Mouse (Mus musculus) lung, embryonic 16.5 days (tissue): ENCODE results near the gene Cyth2. TPM values are rescaled to one million over a fixed set of nuclear protein-coding genes. Genes with fewer than 3 reads are reported as not detected.
A peak's percentile ranks its signal among the peaks of the same experiment; 100 is the strongest.

Source experiments
- ATAC-seq: fragments of 200-750 bp; cut with Nextera tagmentation; 2 replicates; pipeline ENCODE4 v1.8.0; 2017; ENCODE audit warnings: low read depth, mild to moderate bottlenecking, moderate library complexity
- H3K27ac ChIP-seq: fragments of 300-500 bp; sonication (generic); 2 replicates; pipeline ENCODE4 v1.5.1; 2014; ENCODE audit warnings: mild to moderate bottlenecking, control low read depth, low read length
- H3K27me3 ChIP-seq: fragments of 300-500 bp; sonication (generic); 2 replicates; pipeline ENCODE4 v1.6.1; 2014; ENCODE audit warnings: low read depth, low read length, mixed read lengths; ENCODE audit not compliant: control insufficient read depth, insufficient read depth
- H3K36me3 ChIP-seq: fragments of 300-500 bp; sonication (generic); 2 replicates; pipeline ENCODE4 v1.6.1; 2014; ENCODE audit warnings: low read length; ENCODE audit not compliant: control insufficient read depth, insufficient read depth
- H3K4me1 ChIP-seq: fragments of 300-500 bp; sonication (generic); replicated peaks from 2 replicates; pipeline ENCODE4 v1.6.1; 2014; ENCODE audit warnings: low read length, mixed read lengths; ENCODE audit not compliant: control insufficient read depth, insufficient read depth
- H3K4me2 ChIP-seq: fragments of 300-500 bp; sonication (generic); 2 replicates; pipeline ENCODE4 v1.6.1; 2014; ENCODE audit warnings: low read depth, low read length, control low read depth
- H3K4me3 ChIP-seq: fragments of 300-500 bp; sonication (generic); 2 replicates; pipeline ENCODE4 v1.5.1; 2014; ENCODE audit warnings: mild to moderate bottlenecking, low read length, control low read depth
- H3K9ac ChIP-seq: fragments of 300-500 bp; sonication (generic); 2 replicates; pipeline ENCODE4 v1.6.1; 2014; ENCODE audit warnings: low read length, control low read depth
- H3K9me3 ChIP-seq: fragments of 300-500 bp; sonication (generic); 2 replicates; pipeline ENCODE4 v1.6.1; 2016; ENCODE audit warnings: low read length; ENCODE audit not compliant: control insufficient read depth
- WGBS: fragments of 180-500 bp; shearing (Covaris S2); extraction: QIAGEN DNeasy Blood & Tissue Kit; methylation state at CpG from one replicate; pipeline ENCODE4 v1.1.7; 2014; 5-methylcytosine and 5-hydroxymethylcytosine counted together
- polyA plus RNA-seq: library from polyadenylated mRNA; unstranded; fragments of >200 nt; fragmentation: Nextera tagmentation; extraction: Ambion mirVana; gene quantifications from 2 replicates; pipeline ENCODE4 v1.2.1, GENCODE M21; 2015

The Cyth2 gene
- polyA plus RNA-seq, 1 experiment from 2014 or later = 112 TPM

- H3K27ac ChIP-seq = peak overlapping the region; percentile 65
- H3K4me3 ChIP-seq = peak overlapping the region; percentile 42
- H3K9me3 ChIP-seq = no peaks in the 10 kb centered on the region
- H3K9ac ChIP-seq = peak overlapping the region; percentile 52
- WGBS = 8% methylated on average over 22 of the region's 25 CpGs
- H3K27me3 ChIP-seq = peaks cover 25% of the 10 kb centered on the region
- H3K36me3 ChIP-seq = no peaks in the 10 kb centered on the region
- peak; percentile 84 for ATAC-seq
- peaks cover 22% of the 10 kb centered on the region for H3K4me1 ChIP-seq
- H3K4me2 ChIP-seq = peak overlapping the region; percentile 62
These were observed 13.7 kb downstream of the Cyth2 start for GRCm38 (mm10) chr7:45800546-45801204.

- no peaks in the 10 kb centered on the region for H3K36me3 ChIP-seq
- H3K9me3 ChIP-seq = no peaks in the 10 kb centered on the region
- H3K4me1 ChIP-seq = peaks cover 22% of the 10 kb centered on the region
- H3K27me3 ChIP-seq = peaks cover 25% of the 10 kb centered on the region
- WGBS = 33% methylated on average over 7 of the region's 7 CpGs
- H3K4me3 ChIP-seq = peak overlapping the region; percentile 42
- peak; percentile 24; the same call in 1 of the 2 replicates for ATAC-seq
- H3K9ac ChIP-seq = peak overlapping the region; percentile 52; the same call in 1 of the 2 replicates
- peak overlapping the region; percentile 62 for H3K4me2 ChIP-seq
- peak overlapping the region; percentile 36 for H3K27ac ChIP-seq
These were observed 14.4 kb downstream of the Cyth2 start for GRCm38 (mm10) chr7:45800001-45800400.

GRCm38 (mm10) chr7:45798931-45799330, 15.4 kb downstream of the Cyth2 start:
- Histone ChIP-seq H3K4me1 (peaks cover 22% of the 10 kb centered on the region), H3K36me3 (no peaks in the 10 kb centered on the region), H3K27me3 (peaks cover 25% of the 10 kb centered on the region), H3K4me2 (peak overlapping the region; percentile 64), H3K4me3 (peak overlapping the region; percentile 51), H3K27ac (no peak overlapping the region; the same call in 1 of the 2 replicates), H3K9ac (no peak overlapping the region), H3K9me3 (no peaks in the 10 kb centered on the region)
- no peak for ATAC-seq
- WGBS = 45% methylated on average over 7 of the region's 7 CpGs

- ATAC-seq = peak; percentile 10; the same call in 1 of the 2 replicates
- Histone ChIP-seq H3K4me3 (peak overlapping the region; percentile 51), H3K9me3 (no peaks in the 10 kb centered on the region), H3K4me2 (peak overlapping the region; percentile 64), H3K27ac (no peak overlapping the region), H3K27me3 (peaks cover 25% of the 10 kb centered on the region), H3K36me3 (no peaks in the 10 kb centered on the region), H3K9ac (peak overlapping the region; percentile 68), H3K4me1 (peaks cover 22% of the 10 kb centered on the region)
- WGBS = under 1% methylated on average over 19 of the region's 19 CpGs
These were observed 15.9 kb downstream of the Cyth2 start for GRCm38 (mm10) chr7:45798511-45798836.

- Histone ChIP-seq H3K27ac (no peak overlapping the region), H3K4me2 (peak overlapping the region; percentile 64), H3K36me3 (no peaks in the 10 kb centered on the region), H3K4me3 (peak overlapping the region; percentile 51), H3K9ac (peak overlapping the region; percentile 68), H3K9me3 (no peaks in the 10 kb centered on the region), H3K4me1 (peaks cover 22% of the 10 kb centered on the region), H3K27me3 (peaks cover 25% of the 10 kb centered on the region)
- no peak for ATAC-seq
- 2% methylated on average over 55 of the region's 60 CpGs for WGBS
These were observed 16.5 kb downstream of the Cyth2 start for GRCm38 (mm10) chr7:45797661-45798510.

- Histone ChIP-seq H3K27ac (no peak overlapping the region), H3K4me2 (no peak overlapping the region; the same call in 1 of the 2 replicates), H3K4me1 (peaks cover 22% of the 10 kb centered on the region), H3K4me3 (no peak overlapping the region), H3K36me3 (no peaks in the 10 kb centered on the region), H3K9ac (no peak overlapping the region), H3K9me3 (no peaks in the 10 kb centered on the region), H3K27me3 (peaks cover 25% of the 10 kb centered on the region)
- ATAC-seq = no peak
- 49% methylated on average over 6 of the region's 6 CpGs for WGBS
These were observed 17.4 kb downstream of the Cyth2 start for GRCm38 (mm10) chr7:45796950-45797349.

GRCm38 (mm10) chr7:45794971-45795370, 19.4 kb downstream of the Cyth2 start:
- H3K27me3 ChIP-seq = peaks cover 25% of the 10 kb centered on the region
- ATAC-seq = no peak

GRCm38 (mm10) chr7:45793969-45794585, 20.3 kb downstream of the Cyth2 start:
- Histone ChIP-seq H3K36me3 (no peaks in the 10 kb centered on the region; the same call in 1 of the 2 replicates), H3K27ac (no peak overlapping the region), H3K27me3 (peaks cover 22% of the 10 kb centered on the region), H3K4me2 (no peak overlapping the region), H3K9me3 (no peaks in the 10 kb centered on the region), H3K4me3 (no peak overlapping the region), H3K4me1 (peaks cover 10% of the 10 kb centered on the region), H3K9ac (no peak overlapping the region)
- WGBS = 84% methylated on average over 33 of the region's 44 CpGs
- no peak for ATAC-seq

More at GRCm38 (mm10) chr7:45794971-45795370, 19.4 kb downstream of the Cyth2 start:
- peaks cover 14% of the 10 kb centered on the region for H3K4me1 ChIP-seq
- 91% methylated on average over 29 of the region's 29 CpGs for WGBS
- H3K27ac ChIP-seq = no peak overlapping the region
- no peaks in the 10 kb centered on the region for H3K9me3 ChIP-seq
- no peaks in the 10 kb centered on the region; the same call in 1 of the 2 replicates for H3K36me3 ChIP-seq
- no peak overlapping the region for H3K4me3 ChIP-seq
- no peak overlapping the region for H3K4me2 ChIP-seq
- no peak overlapping the region for H3K9ac ChIP-seq

GRCm38 (mm10) chr7:45793240-45793639, 21.1 kb downstream of the Cyth2 start:
- Histone ChIP-seq H3K36me3 (no peaks in the 10 kb centered on the region; the same call in 1 of the 2 replicates), H3K4me2 (no peak overlapping the region), H3K27me3 (peaks cover 14% of the 10 kb centered on the region), H3K9ac (no peak overlapping the region), H3K27ac (no peak overlapping the region), H3K9me3 (no peaks in the 10 kb centered on the region), H3K4me3 (no peak overlapping the region), H3K4me1 (peaks cover 4% of the 10 kb centered on the region)
- no peak for ATAC-seq
- 78% methylated on average over 24 of the region's 24 CpGs for WGBS
